Mouse (Mus musculus) urinary bladder, adult 18-20 months (tissue): ENCODE measurements around the gene Ms4a18.

ENCODE experiments used
- DNase-seq, 2 experiments: peaks; one replicate each; pipeline ENCODE4 v3.0.0; 2022; ENCODE audit warnings: low spot score in 2 of 2, mixed read lengths in 2 of 2

Gene Ms4a18

DNA sequence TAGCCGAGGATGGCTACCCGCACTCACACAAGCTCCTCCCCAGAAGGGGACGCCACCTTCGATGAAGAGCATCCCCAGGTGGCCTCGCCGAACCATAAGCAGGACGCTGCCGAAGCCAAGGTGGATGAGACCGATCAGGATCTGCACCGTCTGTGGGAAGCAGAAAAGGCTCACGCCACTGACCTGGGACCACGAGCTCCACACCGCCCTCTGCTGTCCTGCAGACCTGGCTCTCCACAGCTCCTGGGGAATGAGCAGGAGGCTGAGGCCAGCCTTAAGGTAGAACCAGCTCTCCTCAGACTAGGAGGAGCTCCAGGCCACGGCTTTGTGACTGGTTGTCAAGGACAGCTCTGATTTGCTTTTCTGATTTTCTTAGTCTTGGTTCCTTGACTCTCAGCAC lies 34.7 kb downstream of the Ms4a18 start:
- DNase-seq, result peak in 1 of 2 experiments; percentile 18

DNA sequence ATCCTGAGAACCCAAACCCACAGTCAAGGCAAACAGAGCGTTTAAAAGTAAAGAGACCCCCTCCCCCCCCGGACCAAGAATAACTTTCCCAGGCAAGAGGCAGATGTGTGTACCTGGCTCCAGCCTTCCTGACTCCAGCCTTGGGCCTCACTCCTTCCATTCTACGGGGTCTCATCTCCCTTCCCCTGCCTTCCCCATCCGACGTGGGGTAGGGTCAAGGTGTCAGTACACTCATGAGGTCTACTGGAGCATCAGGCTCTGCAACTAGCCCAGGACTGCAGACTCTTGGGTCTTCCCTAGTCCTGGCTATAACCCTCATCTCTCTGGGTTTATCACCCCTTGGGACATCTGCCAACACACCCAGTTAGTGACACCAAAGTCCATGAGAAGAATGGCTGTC lies 37.6 kb downstream of the Ms4a18 start:
- no peak for DNase-seq

DNA sequence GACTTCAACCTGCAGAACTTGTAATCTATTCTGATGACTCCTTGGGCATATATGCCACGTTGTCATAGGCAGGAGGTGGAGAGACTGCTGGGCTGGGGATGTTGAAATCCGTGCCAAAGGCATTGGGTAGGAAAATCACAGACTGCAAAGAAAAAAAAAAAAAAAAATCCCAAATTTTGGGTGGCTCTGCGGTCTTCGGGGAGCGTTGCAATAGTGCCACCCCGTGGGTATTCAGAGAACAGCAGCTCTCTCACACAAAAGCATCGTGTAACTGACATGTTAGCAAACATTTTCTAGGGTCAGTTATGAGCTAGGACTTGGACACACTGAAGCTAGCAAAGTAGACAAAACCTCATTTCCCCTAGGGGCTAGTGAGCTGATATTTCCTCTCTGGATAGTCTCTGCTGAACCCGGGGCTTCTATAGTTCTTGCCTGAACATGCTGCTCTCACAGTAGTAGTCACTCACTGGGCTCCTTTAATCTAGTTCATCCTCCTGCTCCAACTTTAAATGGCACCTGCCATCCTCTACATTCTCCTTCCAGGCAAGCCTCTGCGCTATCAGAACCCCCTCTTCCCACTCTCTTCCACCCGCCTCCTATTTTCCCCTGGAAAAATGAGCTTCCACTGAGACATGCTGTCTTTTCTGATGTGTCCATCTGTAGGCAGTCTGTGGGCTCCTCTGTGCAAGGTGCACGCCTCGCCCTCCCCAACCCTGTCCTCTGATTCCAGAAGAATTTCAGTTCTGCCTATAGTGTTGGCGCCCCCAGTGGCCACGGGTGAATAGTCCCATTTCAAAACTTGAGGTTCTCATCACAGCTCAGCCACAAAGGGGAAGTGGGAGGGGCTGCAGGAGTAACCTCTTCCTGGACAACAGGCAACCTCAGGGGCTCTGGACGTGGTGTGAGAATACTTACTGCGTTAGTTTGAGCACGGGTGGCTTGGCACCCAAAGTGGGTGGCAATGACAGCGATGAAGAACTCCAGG lies 38.4 kb downstream of the Ms4a18 start:
- peak; percentile 44 to 60 for DNase-seq

DNA sequence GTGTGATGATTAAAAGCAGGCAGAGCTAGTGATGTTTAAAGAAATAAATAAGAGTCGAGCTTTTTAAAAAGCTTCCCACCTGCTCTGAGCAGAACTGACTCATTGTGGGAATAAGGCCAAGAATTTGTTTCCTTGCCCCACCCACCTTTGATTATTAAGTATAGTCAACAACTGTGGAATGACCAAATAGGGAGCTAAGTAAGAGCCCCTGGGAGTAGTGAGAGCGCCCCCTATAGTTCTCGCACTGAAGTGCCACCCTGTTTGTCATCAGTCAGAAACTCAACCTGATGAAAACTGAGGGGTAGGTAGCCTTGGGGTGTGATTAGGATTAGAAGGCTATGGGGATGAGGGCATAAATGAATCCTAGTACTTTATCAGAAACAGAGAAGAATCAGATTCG lies 41.5 kb downstream of the Ms4a18 start:
- DNase-seq, result peak in 1 of 2 experiments; percentile 27

DNA sequence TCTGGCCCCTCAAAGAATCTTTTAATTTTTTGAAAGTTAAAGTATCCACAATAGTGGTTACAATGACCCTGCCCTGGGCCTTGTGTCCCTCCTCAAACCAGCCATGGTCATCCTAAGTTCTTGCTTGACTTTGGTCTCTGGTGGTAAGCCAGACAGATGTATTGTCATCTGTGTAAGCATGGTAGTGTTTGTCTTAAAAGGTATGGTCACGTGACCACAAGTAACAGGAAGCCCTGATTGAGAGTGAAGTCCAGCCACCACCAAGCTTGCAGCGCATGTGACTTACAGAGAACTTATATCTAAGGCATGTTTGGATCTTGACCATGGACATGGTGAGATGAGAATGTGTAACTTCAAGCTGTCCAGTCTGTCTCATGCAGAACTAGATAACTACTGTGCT lies 42.6 kb downstream of the Ms4a18 start:
- DNase-seq, result no peak

GRCm38 (mm10) chr19:10974238-10974865 lies 43.5 kb downstream of the Ms4a18 start, which contains the start of gene Ms4a10:
TSS of gene Ms4a10 (minus strand) at chr19:10974670.
- no peak for DNase-seq

DNA sequence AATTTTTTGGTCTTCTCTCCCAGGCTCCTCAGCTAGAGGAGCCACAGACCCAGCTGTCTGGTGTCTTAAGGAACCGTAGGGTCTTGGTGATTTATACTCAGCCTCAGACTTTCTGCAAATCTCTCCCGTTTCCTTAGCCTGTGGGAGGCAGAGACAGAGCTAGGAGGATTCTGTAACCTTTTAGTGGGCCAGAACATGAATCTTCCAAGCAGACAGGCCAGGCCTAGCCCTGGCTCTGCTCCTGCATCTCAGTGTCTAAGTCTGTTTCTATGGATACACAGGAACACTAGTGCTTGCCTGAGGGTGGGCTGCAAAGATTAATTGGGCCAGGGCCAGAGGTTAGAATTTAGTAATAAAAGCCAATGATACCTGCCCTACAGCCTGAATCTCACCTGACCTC lies 44.6 kb downstream of the Ms4a18 start:
- DNase-seq, result no peak

GRCm38 (mm10) chr19:10972660-10973059 lies 45.2 kb downstream of the Ms4a18 start:
- DNase-seq, result no peak

DNA sequence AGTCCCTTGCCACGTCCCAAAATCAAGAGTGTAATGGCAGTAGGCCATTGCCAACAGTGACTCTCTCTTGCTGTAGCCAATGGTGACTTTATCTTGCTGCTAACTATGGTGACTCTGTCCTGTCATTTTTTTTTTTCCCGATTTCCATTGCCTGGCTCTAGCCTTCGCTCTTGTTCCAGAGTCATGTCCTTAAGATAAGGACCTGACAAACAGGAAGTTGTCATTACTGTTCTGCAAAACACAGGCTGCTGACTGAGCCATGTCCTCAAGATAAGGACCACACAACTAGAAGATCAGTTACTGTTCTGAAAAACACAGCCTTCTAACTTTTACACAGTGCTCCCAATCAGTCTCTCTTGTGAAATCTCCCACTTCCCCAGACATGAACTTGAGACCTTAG lies 47.4 kb downstream of the Ms4a18 start:
- DNase-seq, result no peak

- DNase-seq, result no peak
Measured at GRCm38 (mm10) chr19:10968578-10968977, 49.3 kb downstream of the Ms4a18 start.

DNA sequence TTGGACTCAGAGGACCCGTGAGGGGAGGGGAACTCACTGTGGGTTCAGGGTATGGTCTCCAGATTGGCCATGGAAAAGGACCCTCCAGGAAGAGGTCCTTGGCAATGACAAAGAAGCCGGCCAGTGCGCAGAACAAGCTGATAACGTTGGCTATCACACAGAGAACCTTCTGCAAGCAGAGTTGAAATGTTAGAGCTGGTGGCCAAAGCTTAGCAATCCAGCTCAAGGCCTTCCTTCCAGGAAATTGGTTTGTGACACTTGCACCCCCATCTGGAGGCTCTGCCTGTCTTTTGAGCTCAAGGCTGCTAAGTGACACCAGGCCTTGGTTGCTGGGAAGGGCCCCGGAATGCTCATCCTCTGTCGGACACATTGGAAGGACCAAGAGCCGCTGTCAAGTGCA lies 52.1 kb downstream of the Ms4a18 start:
- no peak for DNase-seq

GRCm38 (mm10) chr19:10959978-10960346 lies 57.9 kb downstream of the Ms4a18 start:
- no peak for DNase-seq

GRCm38 (mm10) chr19:10959085-10959977 lies 58.5 kb downstream of the Ms4a18 start:
- DNase-seq, result peak; percentile 28 to 53

DNA sequence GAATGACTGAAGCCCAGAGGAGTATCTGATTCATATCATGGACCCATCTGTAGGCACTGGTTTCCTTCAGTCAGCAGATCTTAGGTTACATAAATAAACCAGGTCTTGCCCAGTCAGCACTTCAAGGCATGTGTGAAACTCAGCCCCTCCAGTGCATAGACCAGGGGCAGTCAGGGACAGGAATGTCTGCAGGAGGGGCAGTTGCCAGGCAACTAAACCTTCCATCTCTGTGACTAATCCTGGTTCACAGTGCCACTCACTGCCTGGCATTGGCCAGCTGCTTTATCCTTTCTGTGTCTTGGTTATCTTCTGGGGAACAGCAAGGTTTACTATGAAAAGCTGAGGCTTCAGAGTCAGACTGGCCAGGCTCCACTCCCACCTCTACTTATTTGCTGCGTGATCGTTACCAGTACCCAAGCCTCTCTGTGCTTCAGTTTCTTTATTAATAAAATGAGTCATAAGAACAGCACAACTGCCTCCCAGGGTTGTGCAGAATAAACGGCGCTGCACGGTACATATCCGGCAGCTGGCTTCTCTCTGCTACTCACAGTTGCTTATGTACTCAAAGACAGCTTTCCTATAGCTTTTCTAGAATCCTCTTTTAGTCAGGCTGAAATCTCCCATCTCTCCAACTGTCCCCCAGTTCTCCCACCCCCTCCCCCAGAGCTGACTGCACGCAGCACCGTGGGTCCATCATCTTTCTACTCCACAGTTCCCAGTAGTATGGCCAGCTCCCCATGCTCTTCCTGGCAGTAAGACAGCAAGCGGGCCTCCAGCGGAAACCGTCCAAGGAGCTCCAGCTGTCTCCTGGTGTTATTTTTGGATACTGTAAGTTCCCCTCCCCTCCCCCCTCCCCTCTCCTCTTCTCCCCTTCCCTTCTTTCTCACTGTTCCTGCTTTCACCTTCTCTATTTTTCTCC lies 65.6 kb downstream of the Ms4a18 start:
- DNase-seq, result no peak

DNA sequence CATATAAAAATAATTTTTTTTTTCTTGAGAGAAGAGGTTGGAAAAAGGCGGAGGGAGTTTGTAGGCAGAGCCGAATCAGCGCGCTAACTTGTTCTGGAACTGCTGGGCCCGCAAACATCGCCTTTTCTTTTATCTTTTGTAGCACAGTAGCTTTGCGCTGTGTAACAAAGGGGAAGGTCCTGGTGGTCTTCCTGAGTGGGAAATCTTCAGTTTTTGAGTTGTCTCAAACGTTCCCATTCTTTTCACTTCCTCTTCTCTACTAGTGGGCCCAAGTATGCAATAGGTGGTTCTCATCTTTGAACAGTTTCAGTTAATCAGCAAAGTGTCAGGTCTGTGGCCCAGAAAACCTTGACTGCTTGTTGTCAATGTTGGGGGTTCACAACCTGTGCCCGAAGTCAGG lies 68.3 kb downstream of the Ms4a18 start:
- DNase-seq, result no peak

DNA sequence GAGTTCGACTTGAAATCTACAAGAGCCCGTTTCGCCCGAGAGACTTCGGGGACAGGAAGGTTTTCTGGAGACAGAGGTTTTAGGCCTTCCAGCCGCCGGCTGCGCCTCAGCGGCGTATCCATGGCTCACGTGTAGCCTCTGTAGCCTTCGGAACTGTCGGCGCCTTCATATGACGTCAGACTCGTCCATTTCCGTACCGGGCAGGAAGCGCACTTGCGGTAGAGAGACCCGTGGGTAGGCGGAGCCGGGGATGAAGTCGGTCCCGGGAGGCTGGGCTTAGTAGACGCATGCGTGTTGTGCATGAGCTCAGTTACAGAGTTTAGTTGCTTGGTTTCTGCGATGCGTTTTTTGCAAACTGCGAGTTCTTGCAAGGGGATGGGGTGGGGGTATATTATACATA lies 68.7 kb downstream of the Ms4a18 start, which contains the start of gene Ccdc86:
TSS of gene Ccdc86 (minus strand) at position 155 of the 400 bp plus-strand sequence.
- peak; percentile 87 to 92 for DNase-seq

GRCm38 (mm10) chr19:10948416-10948815 lies 69.4 kb downstream of the Ms4a18 start:
- no peak for DNase-seq

DNA sequence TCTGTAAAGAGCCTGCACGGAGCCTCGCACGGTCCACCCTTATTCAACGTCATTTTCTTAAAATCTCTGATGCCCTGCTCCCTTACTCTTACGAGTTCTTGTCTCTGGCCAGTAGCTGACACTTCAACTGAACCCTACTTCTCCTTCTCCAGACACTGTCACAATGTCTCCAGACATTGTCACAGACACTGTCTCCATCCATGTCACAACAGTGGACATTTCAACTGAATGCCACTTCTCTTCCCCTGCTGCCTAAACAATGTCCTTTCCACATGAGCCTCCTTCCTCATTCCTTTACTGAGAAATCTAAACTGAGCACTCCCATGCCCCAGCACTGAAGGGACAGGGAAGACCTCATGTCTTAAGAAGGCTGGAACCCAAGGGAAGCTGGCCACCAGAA lies 70.6 kb downstream of the Ms4a18 start:
- no peak for DNase-seq
